Mouse (Mus musculus) layer of hippocampus, adult 8-10 months (tissue): ENCODE measurements around the gene Eef1b2. TPM values are rescaled to one million over a fixed set of nuclear protein-coding genes. Genes with fewer than 3 reads are reported as not detected.
A peak's percentile ranks its signal among the peaks of the same experiment; 100 is the strongest.
"Not testable (repeated sequence)": the region's sequence is repeated elsewhere in the genome, so short reads cannot be mapped to it uniquely, and the experiment has no call there.

ENCODE experiments used
- DNase-seq, 2 experiments: peaks; one replicate each; pipeline ENCODE4 v3.0.0; 2022; ENCODE audit warnings: low spot score in 2 of 2
- total RNA-seq, 4 experiments: library from RNA; stranded (reverse); gene quantifications; 2 replicates each; pipeline ENCODE4 v1.2.4; 2022

Gene Eef1b2
- total RNA-seq: 100 to 1,000 TPM; 310 to 454 (median 387) TPM

GRCm38 (mm10) chr1:63176604-63177421 lies at the start of gene Eef1b2, which contains the start of gene Ndufs1:
Gene Eef1b2, plus strand, starts transcription at chr1:63176825.
Gene Ndufs1, minus strand, starts transcription at chr1:63176833.
- DNase-seq: peak; percentile 97 to 98

DNA sequence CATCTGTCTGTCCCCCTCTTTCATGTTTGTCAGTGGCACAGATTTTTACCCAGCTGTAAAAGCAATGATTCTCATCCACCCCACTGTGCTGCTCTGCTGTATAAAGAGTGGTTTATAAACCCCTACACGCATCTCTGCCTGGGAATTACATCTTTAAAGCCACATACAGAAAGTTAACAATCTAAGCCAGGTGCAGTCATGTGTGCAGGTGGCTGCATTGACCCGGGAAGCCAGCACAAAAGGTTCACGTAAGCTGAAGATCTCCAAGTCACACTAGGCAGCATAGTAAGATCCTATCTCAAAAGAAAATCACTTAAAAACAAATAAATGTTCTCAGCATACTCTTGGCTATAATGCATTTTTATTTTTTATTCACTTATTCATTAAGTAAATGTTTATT lies 47.4 kb upstream of the Eef1b2 start:
- no peak for DNase-seq

DNA sequence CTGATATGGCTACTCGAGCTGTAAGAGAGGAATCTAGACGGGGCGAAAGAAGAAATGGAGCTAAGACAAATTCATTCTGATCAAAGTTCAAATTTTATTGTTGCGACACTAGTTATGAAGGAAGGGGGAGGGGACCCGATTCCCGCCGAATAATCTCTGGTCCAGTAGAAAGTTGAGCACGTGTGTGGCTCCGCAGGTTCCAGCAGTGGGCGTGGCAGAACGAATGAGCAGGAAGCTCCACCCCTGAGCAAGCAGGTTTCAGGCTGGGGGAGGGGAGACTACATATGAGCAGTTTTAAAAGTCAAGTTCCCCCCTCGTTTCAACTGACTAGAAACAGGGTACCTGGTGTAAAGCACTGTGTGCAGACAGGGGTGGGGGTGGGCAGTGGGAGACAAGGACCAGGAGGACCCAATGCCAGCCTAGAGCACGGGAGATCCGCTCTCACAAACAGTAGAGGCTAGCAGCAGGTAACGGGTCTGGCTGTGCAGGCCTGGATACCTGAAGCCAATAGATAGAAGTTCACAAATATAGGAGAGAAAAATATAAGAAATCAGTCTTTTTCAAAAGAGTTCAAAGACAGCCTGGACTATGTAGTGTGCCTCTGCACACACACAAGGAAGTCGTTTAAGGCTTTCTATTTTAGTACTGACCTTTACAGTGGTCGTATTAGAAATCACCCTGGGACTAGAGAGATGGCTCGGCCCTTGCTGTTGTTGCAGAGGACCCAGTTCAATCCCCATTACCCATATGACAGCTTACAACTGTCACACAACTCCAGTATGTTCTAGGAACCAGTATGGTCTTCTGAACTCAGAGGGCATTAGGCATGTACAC lies 46.6 kb upstream of the Eef1b2 start:
- no peak for DNase-seq

- DNase-seq: no peak
These were observed 45.7 kb upstream of the Eef1b2 start for GRCm38 (mm10) chr1:63130883-63131282.

GRCm38 (mm10) chr1:63131766-63132165 lies 44.9 kb upstream of the Eef1b2 start:
- no peak for DNase-seq

DNA sequence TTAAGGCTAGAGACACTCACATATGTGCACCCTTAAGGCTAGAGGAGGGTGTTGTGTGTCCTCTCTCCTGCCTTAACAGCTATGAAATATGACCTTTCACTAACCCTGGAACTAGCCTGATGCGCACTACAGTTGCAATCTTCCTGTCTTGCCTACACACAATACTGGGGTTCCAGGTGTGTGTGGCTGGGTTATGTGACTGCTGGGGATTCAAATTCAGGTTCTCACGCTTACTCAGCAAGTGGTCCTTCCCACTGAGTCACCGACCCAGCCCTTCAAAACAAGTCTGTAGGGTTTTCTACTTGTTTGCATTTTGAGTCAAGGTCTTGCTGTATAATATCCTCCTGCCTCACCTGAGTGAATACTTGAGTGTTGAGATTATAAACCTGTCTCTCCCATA lies 42.1 kb upstream of the Eef1b2 start:
- no peak for DNase-seq

- no peak for DNase-seq
These were observed 38.7 kb upstream of the Eef1b2 start for GRCm38 (mm10) chr1:63137971-63138370.

GRCm38 (mm10) chr1:63138586-63138985 lies 38.0 kb upstream of the Eef1b2 start:
- not testable (repeated sequence) for DNase-seq

DNA sequence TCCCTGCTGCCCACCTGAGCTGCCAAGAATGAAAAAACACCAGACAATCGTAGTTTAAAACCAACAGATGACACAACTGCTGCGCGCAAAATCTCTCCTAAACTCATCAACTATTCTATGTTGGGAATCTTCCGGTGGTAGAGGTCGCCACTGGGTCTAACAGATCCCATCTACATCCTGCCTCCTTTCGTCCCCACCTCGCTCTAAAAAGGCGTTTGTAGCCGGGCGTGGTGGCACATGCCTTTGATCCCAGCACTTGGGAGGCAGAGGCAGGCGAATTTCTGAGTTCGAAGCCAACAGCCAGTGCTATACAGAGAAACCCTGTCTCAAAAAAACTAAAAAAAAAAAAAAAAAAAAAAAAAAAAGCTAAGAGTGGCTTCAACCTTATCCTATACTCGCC lies 36.4 kb upstream of the Eef1b2 start:
- DNase-seq: no peak

GRCm38 (mm10) chr1:63168638-63169037 lies 8.0 kb upstream of the Eef1b2 start:
- DNase-seq: no peak

- DNase-seq: peak in 1 of 2 experiments; percentile 9
These were observed 772 bp upstream of the Eef1b2 start for GRCm38 (mm10) chr1:63175853-63176252.

GRCm38 (mm10) chr1:63176259-63176603 lies 394 bp upstream of the Eef1b2 start:
- no peak for DNase-seq

DNA sequence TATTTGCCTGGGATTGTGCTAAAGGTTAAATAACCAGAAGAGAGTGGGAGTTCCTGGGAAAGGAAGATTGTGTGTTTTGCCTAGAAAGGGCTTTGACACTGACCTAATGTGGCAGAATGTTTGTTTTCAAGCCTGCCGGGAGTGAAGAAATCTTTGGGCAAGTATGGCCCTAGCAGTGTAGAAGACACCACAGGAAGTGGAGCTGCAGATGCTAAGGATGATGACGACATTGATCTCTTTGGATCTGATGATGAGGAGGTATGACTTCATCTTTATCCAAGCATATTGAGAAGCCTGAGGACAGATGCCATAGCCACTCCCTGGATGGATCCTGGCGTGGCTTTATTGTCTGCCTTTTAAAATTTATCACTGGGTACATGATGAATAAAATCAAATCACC lies 1.7 kb downstream of the Eef1b2 start:
- no peak for DNase-seq

DNA sequence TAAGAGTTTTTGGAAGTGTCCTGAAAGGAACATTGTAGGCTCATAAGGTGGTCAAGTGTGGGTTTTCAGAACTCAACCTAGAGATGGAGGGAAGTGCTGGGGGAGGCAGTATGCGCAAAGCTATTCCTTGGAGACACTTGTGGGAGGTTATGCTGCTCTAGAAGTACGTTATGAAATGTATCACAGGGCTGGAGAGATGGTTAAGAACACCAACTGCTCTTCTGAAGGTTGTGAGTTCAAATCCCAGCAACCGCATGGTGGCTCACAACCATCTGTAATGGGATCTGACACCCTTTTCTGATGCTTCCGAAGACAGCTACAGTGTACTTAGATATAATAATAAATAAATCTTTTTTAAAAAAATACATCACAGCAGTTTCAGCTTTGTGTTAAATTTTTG lies 3.5 kb downstream of the Eef1b2 start:
- no peak for DNase-seq

DNA sequence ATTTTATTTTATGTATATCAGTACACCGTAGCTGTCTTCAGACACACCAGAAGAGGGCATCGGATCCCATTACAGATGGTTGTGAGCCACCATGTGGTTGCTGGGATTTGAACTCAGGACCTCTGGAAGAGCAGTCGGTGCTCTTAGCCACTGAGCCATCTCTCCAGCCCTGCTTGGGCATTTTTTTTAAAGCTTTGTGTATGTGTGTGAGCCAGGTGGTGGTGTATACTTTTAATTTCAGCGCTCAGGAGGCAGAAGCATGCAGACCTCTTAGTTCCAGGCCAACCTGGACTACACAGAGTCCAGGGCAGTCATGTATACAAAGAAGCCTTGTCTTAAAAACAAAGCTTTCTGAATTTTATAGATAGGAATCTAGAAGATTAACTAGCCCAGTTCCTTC lies 4.0 kb downstream of the Eef1b2 start:
- DNase-seq: not testable (repeated sequence)

DNA sequence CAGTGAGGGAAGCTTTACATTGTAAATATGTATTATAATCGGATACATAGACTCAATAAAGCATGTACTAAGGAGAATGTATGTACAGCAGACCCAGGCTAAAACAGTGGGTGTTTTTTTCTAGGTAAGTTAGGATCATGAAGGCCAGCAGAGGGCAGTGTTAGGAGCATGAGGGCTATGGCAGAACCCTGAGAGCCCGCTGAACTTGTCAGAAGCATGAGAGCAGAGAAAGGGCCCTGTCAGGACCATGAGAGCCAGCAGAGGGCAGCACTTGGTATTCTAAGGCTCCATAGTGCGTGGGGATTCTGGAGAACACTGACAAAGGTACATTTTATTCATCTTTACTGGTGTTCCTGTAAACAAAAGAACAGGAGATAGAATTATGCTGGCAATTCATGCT lies 4.4 kb downstream of the Eef1b2 start:
- peak; percentile 86 to 93 for DNase-seq

- no peak for DNase-seq
These were observed 4.9 kb downstream of the Eef1b2 start for GRCm38 (mm10) chr1:63181480-63181879.

GRCm38 (mm10) chr1:63182212-63182611 lies 5.6 kb downstream of the Eef1b2 start:
- DNase-seq: peak in 1 of 2 experiments; percentile 41

DNA sequence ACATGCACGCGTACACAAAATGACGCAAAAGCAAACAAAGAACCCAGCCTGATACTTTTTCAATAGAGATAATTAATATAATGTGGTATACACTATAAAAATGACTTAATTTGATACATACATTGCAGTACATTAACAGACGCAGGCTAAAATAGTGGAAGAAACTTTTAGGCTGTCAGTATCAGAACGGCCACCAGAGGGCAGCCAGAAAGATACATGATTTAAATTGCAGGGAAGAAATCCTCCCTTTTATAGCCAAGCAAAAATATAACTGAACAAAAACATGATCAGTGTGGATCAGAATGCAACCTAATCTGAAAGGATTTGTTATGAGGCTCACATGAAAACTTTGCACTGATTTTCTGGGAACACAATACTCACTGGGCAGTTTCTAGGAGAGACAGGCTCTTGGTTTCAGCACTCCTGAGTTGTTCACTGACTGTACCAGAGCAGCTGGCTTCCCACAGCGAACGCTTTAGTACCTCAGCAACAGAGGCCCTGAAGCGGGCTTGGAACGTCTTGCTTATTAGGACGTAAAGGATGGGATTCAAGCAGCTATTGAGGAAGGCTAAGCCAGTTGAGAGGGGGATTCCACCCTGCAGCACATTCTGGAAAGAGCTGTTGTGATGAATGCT lies 6.1 kb downstream of the Eef1b2 start:
- DNase-seq: peak in 1 of 2 experiments; percentile 76

GRCm38 (mm10) chr1:63185430-63185829 lies 8.8 kb downstream of the Eef1b2 start:
- DNase-seq: not testable (repeated sequence)

GRCm38 (mm10) chr1:63188536-63188935 lies 11.9 kb downstream of the Eef1b2 start:
- no peak for DNase-seq

DNA sequence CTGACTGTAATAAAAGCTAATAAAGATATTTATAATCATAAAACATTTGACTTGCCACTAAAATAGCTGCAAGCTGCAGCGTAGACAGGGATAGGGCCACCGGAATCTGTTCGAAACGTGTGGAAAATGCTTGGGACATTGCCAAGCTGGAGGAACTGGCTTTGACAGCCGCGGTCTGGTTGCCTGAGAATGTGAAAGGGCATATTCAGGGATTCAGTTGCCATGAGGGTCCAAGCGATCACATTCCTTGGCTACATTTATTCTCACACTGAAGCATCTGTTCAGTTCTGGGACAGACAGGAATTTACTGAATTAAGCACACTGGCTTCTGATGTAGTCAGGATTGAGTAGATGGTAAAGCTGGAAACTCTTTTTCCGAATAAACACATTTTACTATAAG lies 14.2 kb downstream of the Eef1b2 start:
- no peak for DNase-seq
